Mouse (Mus musculus) frontal cortex, postnatal 14 days (tissue): ENCODE measurements around the gene Adam19.
"Not testable (repeated sequence)": the region's sequence is repeated elsewhere in the genome, so short reads cannot be mapped to it uniquely, and the experiment has no call there.

Experiments used
- DNase-seq, 2 experiments: peaks; one replicate each; pipeline ENCODE4 v3.0.0; 2022; ENCODE audit warnings: low spot score in 2 of 2

The Adam19 gene

DNA sequence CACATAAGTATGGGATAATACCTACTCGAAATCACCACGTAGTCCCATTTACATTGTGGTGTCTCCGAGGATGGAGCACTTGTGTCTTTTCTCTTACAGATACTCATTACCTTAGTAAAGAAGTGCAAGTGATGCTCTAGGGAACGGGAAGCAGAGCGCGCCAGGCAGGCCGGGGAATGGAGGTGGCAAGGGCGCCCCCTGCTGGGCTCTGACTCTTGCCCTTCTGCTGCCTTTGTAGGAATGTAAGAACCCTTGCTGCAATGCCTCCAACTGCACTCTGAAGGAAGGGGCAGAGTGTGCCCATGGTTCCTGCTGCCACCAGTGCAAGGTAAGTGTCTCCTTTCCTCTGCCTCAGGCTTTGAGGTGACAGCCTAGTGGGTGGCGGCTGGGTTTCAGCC lies 72.8 kb downstream of the Adam19 start:
- peak; percentile 24 to 40 for DNase-seq

DNA sequence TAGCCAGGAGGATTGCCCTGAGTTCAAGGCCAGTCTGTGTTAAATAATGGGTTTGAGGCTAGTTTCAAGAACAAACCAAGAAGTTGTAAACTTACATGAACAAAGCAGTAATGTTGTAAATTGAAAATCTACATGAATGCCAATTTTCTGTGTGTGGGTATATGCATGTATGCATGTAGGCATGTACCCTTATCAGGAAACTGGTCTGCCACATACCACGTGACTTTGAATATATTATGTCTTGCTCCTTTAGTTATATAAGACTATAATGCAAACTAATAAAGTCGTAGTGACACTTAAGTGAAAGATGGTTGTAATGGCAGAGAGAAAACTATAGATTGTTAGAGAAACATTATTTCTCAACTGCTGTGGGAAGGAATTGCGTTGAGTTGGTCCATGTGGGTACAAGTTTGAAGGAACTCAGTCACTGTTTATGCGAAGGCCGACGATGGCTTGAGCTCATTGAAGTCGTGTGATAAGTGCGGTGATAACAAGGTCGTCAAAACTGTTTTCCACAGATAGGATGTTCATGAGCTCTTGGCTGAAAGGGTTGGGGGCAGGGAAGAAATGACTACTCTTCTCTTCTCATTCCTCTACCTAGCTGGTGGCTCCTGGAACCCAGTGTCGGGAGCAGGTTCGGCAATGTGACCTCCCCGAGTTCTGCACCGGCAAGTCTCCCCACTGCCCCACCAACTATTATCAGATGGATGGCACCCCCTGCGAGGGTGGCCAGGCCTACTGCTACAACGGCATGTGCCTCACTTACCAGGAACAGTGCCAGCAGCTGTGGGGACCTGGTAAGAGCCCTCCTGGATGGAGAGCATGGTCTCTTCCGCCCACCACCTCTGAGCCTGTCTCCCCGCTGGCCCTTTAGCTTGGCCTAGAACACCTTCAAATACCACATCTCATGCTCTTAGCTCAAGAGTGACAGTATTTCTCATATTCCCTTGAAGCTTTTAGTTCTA lies 75.5 kb downstream of the Adam19 start:
- no peak for DNase-seq

DNA sequence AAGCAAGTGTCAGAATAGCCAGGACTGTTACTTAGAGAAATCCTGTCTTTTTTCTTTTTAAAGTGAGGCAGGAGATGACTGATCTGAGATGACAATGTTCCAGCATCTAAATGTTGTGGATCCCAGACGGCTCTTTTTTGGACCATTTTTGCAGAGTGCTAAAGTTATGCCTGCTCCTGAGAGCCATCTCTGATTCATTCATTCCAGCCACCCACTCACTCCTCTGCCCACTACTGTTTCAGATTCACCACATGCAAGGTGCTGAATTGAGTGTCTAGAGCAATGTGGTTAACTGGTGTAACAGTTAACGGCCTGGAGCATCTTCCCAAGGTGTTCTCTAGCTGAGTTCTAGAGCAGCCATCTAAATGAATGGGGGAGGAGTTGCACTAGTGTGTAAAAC lies 79.1 kb downstream of the Adam19 start:
- peak; percentile 33 to 50 for DNase-seq

DNA sequence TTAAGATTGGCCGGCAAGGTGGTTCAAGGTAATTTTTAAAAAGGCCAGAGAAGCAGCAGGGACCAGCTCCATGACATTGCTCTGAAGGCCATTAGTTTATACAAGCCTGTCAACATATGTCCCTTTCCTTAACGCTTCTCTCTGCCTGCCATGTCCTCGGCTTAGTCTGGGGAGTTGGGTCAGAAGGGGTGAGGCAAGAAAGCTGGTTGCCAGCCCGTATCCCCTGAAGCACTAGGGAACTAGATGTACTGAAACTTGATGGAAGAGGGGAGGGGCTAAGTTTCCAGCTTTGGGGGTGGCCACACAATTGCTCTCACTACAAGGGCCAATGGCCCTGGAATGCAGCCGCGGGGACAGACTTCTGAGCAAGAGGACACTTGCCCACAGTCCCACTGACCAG lies 87.5 kb downstream of the Adam19 start:
- no peak for DNase-seq

DNA sequence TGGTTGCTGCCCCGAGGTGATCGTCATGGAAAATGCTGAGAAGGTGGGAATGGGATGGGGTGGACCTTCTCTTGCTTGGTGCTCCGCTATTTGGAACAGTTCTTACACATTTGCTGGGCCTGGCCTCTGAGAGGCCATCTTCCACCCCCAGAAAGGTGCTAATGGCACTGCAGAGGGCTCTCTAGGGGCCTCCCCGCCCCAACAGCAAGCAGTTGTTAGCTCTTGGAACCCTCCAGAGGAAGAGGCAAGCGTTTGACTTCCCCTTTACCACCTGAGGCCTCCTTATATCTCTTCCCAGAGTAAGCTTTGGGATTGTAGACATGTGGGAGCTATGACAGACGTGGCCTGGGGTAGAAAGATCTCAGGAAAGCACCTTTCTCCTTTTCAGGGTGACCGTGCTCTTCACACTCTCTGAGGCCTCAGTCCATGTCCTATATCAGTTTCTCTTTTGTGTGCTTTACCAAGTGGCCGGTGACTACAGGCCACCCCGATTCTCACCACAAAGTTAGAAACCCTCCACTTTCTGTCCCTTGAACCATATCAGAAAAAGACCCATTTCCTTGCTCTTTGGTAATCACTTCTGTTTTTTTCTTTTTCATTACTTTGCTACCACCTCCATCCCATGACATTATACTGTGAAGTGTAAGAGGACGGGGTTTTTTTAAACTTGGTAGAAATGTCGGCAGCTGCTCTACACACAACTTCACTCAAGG lies 89.5 kb downstream of the Adam19 start:
- no peak for DNase-seq

DNA sequence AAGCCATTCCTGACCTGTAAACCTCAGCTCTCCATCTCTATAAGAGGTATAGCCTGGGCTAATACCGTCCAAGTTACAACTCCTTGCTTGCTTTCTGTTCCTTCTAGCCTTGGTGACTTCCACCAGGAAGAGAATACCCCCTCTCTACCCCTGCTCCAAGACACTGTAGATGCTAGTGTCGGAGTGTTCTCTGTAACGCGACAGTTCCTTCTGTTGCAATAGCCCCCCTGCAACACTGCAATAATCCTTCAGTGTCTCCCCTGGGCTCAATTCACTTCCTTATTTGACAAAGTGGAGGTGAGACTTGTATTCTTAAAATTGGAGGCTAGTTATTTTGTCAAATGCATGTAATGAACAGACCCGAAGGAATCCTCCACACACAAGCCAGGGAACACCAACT lies 90.8 kb downstream of the Adam19 start:
- DNase-seq = no peak

DNA sequence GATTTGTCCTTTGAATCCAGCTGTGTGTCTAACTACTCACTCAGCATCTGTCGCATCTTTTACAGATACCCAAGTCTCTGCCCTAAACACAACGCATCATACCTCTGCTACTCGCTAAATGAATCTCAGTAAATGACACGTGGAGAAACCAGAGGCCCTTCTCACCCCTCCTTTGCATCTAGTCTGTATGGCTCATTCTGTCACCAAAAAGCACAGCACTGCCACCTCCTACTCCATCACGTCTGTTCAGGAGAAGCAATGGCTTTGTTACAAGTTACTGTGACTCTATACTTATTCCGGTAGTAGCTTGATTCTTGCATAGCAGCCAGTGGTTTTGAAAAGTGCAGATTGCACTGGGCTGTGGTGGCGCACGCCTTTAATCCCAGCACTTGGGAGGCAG lies 101.2 kb downstream of the Adam19 start:
- no peak for DNase-seq

DNA sequence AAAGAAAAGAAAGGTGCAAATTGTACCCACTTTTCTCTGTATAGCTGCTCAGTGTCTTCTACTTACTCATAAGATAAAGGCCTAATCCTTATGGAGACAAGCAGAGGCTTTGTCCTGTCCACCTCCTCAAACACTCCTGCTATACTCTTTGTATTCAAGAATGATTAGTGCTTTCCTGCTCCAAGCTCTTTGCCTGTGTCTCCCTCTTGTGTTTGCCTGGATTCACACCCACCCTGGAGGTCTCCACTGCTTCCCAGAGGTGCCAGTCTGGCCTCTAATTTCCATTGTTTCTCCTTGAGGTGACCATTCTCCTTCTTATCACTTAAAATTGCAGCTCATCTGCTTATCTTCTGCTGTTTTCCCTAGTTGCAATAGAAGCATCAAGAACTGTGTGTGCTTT lies 101.7 kb downstream of the Adam19 start:
- no peak for DNase-seq

DNA sequence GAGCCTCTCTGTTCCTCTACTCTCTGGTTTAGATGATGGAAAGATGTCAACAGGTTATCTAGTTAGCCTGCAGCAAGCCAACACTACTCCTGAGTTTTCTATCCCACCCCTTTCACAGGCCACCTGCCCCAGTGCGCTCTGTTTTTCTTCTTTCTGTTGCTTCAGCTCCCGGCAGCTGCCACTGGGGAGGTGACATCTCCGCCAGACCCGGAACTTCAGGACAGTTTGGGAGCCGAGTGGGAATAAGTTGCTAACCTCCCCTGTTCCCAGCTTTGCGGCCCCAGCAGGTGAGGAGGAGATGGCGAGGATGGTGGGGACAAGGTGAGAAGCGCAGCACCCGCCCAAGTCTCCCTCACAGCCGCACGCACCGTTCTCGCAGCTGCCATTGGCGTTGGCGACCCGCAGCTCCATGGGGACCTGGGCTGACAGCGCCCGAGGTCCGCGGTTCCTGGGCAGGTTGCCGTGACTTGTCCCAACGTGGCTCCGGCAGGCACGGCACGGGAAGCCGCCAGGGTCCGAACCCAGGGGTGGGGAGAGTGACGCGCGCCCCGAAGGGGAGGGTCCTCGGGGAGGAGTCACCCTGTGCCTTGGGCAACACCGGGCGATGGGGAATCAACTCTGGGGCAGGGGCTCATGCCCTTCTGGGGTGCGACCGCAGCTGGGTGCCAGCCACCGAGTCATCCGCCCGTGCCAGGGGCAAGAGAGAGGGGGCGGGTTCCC lies 110.2 kb downstream of the Adam19 start, which contains the start of gene Nipal4:
Nipal4 (minus strand) TSS at position 643 of the 720 bp plus-strand sequence.
- DNase-seq = no peak

DNA sequence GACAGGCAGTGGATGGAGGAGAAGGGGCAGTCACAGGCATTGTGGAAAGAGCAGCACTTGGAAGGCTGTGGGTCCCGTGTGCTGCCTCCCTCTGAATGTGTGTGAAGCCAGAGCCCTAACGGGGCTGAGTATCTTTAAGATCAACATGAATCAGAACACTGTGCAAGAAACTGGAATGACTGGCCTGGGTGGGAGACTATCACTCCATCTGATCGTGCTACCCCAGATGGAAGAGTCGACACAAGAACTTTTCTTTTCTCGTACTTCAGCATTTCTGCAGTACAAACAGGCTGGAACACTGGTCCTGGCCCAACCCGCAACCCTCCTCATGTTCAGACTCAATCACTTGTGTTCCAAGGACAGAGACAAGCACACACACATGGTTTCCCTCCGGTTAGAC lies 112.7 kb downstream of the Adam19 start:
- DNase-seq = no peak

DNA sequence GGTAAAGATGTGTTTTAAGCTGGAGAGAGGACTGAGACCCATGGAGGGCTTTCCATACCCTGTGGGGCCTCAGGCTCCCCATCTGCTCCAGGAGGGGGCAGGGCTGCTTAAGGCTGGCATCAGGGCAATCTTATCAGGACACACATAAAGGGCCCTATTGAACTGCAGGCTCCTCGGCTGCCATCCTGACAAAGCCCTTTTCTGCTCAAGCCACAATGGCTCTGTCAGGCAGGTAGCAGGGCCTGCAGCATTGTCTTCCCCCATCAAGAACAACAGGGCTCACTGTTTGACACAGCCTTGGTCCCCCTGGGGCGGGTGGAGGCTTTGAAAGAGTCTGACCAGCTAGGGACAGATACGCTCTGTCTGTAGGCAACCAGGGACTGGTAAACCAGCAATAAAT lies 114.1 kb downstream of the Adam19 start:
- no peak for DNase-seq

DNA sequence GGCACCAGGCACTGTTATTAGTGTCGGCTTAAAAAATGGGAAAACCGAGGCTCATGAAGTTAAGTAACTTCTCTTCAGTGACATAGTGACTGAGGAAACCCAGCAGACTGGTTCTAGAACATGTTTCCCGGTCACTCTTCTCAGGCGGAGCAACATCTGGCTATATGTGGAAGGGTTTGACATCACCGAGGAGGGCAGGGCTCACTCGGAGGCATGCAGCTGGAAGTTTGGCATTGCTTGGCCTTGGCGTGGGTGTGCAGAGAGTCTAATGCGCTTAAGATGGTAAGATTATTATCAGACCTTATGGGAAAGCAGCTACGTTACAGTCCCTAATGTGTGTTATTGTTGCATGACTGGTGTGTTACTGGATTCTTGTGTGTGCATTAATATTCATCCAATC lies 116.3 kb downstream of the Adam19 start:
- no peak for DNase-seq

DNA sequence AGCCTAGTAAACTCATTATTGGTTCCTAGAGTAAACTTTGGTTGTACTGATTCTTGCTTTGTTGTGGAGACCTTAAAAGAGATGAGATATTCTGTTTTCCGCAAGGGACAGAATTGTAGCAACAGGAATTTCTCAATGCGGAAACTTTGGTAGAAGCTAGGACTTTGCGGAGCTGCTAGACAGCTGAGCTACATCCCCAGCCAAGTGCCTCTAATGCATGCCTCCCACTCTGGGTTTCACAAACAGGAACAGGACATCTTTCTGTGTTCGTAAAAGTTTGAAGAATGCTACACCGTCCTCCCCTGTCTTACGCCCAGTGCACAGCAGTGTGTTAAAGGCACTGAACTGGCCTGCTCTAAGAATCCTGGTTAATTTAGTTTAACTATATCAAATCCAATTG lies 120.4 kb downstream of the Adam19 start:
- DNase-seq = no peak

DNA sequence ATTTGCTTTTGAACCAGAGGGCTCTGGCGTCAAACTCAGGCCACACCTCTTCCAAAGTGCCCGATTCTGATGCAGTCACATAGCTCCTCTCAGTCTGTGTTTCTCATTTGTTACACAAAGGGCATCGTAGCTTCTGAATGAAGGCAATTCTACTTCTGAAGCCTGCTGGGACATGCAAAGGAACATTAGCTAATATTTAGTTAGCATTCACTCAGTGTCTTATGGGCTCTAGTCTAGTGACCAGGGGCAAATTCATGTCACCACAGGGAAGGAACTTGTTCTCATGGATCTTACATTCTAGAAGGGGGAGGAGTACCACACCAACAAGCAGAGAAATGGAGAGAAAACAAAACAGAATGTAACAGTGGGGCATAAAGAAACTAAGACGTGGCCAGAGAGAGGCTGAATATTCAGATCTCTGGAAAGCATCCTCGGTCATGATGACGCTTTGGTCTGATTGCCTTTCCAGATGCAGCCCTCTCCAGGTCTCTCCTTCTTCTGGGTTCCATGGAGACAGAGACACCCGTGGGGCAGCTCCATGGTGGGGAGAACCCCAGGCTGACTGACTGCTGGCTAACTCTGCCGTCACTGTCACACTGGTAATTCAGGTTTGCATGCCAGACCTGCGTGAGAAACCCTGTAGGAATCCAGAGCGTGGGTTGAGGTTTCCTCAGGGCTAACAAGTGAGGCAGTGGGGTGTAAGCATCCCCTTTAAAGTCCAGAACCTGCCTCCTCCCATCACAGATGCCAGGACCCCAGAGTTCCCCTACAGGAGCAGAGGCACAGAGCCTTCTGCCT lies 121.7 kb downstream of the Adam19 start:
- no peak for DNase-seq

DNA sequence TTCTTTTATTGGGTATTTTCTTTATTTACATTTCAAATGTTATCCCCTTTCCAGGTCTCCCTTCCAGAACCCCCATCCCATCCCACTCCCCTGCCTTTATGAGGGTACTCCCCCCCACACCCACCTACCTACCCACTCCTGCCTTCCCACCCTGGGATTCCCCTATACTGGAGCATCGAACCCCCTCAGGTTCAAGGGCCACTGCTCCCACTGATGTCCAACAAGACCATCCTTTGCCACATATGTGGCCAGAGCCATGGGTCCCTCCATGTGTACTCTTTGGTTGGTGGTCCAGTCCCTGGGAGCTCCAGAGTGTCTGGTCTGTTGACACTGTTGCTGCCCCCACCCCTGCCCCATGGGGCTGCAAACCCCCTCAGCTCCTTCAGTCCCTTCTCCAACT lies 126.2 kb downstream of the Adam19 start:
- not testable (repeated sequence) for DNase-seq

DNA sequence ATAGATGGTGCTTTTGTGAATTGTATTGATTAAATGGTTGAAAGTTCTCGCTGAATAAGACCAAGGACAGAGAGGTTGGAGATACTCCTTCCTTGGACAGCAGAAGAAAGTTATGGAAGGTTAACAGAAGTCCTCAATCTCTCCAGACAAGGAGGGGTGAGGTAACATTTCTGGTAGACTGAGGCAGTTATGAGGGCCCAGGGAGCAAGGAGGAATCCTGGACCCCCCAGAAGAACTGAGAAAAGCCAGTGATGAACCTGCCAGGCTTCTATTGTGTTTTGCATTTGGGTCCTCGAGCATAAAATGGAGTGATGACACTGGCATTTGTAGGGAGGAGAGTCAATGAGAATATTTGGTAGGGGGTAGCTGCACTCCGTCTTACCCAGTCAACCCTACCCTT lies 129.2 kb downstream of the Adam19 start:
- no peak for DNase-seq

DNA sequence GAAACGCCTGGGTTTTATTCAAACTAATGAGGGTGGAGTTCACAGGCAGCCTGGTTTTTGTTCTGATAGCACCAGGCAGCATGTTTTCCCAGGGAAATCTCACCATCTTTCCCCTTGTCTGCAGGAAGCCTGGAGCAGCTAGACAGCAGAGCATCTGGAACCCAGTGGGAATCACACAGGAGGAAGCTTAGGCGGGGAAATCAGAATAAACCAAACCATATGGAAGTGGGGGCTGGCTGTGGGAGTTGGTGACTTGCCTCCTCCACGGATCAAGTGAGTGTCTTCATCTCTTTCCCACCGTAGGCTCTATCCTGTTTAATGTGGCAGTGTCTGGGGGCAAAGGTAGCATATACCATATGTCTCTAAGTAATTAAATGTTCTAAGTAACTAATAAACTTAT lies 129.7 kb downstream of the Adam19 start:
- no peak for DNase-seq

DNA sequence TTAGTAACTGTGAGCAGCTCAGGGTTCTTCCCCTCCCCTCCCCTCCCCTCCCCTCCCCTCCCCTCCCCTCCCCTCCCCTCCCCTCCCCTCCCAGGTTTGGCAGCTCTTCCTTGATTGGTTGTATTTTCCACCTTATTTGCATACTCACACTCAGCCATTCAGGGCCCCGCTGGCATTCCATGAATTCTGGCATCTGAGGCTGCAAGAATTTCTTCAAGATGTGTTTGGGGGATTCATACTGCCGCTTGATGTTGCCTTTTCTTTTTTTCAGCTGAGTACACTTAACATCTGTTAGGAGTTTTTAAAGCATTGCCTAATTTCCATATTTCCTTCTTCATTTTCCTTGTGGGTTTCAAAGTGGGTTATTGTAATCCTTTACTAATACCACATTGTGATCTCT lies 132.5 kb downstream of the Adam19 start:
- no peak for DNase-seq

DNA sequence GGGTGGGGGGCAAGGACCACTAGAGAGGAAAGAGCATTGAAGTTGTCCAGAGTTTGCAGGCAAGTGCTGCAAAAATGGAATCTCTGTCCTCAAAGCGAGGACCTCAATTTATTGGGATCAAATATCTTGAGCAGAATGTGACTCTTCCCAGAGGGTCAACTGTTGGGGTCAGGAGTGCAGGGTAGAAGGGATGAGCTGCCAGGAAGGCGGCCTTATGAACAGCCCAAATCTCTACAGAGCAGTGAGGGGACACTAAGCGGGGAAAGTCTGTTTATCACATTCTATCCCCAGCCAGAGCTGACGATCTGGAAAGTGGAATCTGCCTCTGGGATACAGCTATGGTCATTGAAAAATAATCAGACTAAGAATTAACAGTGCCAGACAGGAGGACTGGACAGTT lies 138.4 kb downstream of the Adam19 start:
- no peak for DNase-seq
